Mouse (Mus musculus) cerebellum, postnatal 36 days (tissue): ENCODE data around the gene Bcas2.

Experiments
- DNase-seq, 2 experiments: peaks; one replicate each; pipeline ENCODE4 v3.0.0; 2021 to 2022; ENCODE audit warnings: mixed read lengths in 2 of 2

Gene Bcas2

GRCm38 (mm10) chr3:103223752-103224151, 52.3 kb downstream of the Bcas2 start:
- DNase-seq: no peak

DNA sequence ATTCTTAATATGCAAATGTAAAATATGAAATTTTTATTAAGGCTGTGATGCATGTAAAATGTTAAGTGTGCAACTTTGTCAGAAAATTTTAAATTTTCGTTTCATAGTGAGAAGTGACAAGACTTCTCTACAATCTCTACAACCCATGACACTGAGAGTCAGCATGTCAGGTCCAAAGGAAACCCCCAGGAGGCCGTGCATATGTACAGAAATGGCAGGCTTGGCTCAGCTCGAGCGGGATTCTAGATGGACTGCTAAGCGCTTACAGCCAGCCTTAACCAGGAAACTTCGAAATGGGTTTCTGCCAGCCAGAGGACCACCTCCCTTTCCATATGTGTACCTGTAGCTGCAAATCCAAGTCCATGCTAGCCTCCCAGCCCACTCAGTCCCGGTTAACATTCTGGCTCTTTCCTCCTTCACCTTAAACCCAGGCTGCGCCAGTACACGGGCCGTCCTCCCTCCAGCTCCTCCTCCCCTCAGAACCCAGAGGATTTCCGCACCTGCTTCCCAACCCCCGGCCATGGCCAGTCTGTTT, 52.8 kb downstream of the Bcas2 start:
- DNase-seq: no peak

GRCm38 (mm10) chr3:103227729-103228128, 56.3 kb downstream of the Bcas2 start:
- no peak for DNase-seq
